Mouse (Mus musculus) MEL (cell line): ENCODE measurements around the gene Gpd2.

ENCODE experiments used
- CHD1 ChIP-seq: IDR thresholded peaks from 2 replicates; pipeline ENCODE4 v1.6.1; 2012; ENCODE audit warnings: low read depth, mild to moderate bottlenecking, inconsistent platforms, low read length, improper control_type of control experiment
- CTCF ChIP-seq, 3 experiments: IDR thresholded peaks in 2 of 3; conservative IDR thresholded peaks in 1 of 3; 2 replicates each; pipeline ENCODE4 v1.5.1; 2011 to 2012; ENCODE audit warnings: low read length in 3 of 3, low read depth in 2 of 3, mild to moderate bottlenecking in 2 of 3, improper control_type of control experiment in 1 of 3, inconsistent platforms in 1 of 3, mixed read lengths in 1 of 3, moderate library complexity in 1 of 3; ENCODE audit not compliant: control insufficient read depth in 1 of 3, insufficient read depth in 1 of 3, poor library complexity in 1 of 3, severe bottlenecking in 1 of 3
- E2F4 ChIP-seq: IDR thresholded peaks from 2 replicates; pipeline ENCODE4 v1.6.1; 2011; ENCODE audit warnings: low read depth, low read length, improper control_type of control experiment, borderline replicate concordance
- EP300 ChIP-seq, 2 experiments: IDR thresholded peaks; 2 replicates each; pipeline ENCODE4 v1.6.1; 2011; ENCODE audit warnings: improper control_type of control experiment in 2 of 2, low read length in 2 of 2, low read depth in 1 of 2, mild to moderate bottlenecking in 1 of 2
- POLR2A ChIP-seq, 2 experiments: IDR thresholded peaks; 2 replicates each; pipeline ENCODE4 v1.6.1; 2011 to 2012; ENCODE audit warnings: low read length in 2 of 2, mild to moderate bottlenecking in 2 of 2, control low read depth in 1 of 2, improper control_type of control experiment in 1 of 2, low read depth in 1 of 2, moderate library complexity in 1 of 2; ENCODE audit not compliant: control insufficient read depth in 1 of 2, insufficient read depth in 1 of 2, poor library complexity in 1 of 2

GRCm38 (mm10) chr2:57378147-57378889 is 140.9 kb downstream of the Gpd2 start:
- TF ChIP-seq CTCF (IDR thresholded peaks at IDR 0.05 in 2 of 3, conservative IDR thresholded peaks at IDR 0.05 in 1 of 3; ENCODE audit: control insufficient read depth in 1 of 3, insufficient read depth in 1 of 3, low read depth in 2 of 3, low read length in 3 of 3, poor library complexity in 1 of 3, severe bottlenecking in 1 of 3) (no peak), POLR2A (IDR thresholded peaks at IDR 0.05; ENCODE audit: control insufficient read depth in 1 of 2, insufficient read depth in 1 of 2, low read depth in 1 of 2, low read length in 2 of 2, poor library complexity in 1 of 2) (no peak), CHD1 (no peak), EP300 (IDR thresholded peaks at IDR 0.05; ENCODE audit: low read depth in 1 of 2, low read length in 2 of 2) (no peak), E2F4 (no peak)
